Mouse (Mus musculus) G1E (cell line): ENCODE data around the gene Rasa3. TPM values are rescaled to one million over a fixed set of nuclear protein-coding genes. Genes with fewer than 3 reads are reported as not detected.

Experiments
- ATAC-seq: 2 replicates; pipeline ENCODE4 v1.8.0; 2016; ENCODE audit warnings: mild to moderate bottlenecking; ENCODE audit not compliant: insufficient number of reproducible peaks, poor library complexity, low FRiP score, severe bottlenecking; ENCODE audit errors: extremely low read depth
- DNase-seq: peaks from one replicate; pipeline ENCODE4 v3.0.0; 2012; ENCODE audit warnings: low spot score
- H3K27me3 ChIP-seq: 2 replicates; pipeline ENCODE4 v1.6.1; 2012; ENCODE audit warnings: mild to moderate bottlenecking, low read length, inconsistent platforms; ENCODE audit not compliant: insufficient read depth
- H3K36me3 ChIP-seq: replicated peaks from 2 replicates; pipeline ENCODE3; 2012; ENCODE audit warnings: mild to moderate bottlenecking, inconsistent platforms
- H3K4me1 ChIP-seq: 2 replicates; pipeline ENCODE4 v1.6.1; 2012; ENCODE audit warnings: low read depth, low read length, inconsistent platforms, mixed read lengths; ENCODE audit not compliant: insufficient read depth
- H3K4me3 ChIP-seq: 2 replicates; pipeline ENCODE4 v1.5.1; 2012; ENCODE audit warnings: low read depth, mild to moderate bottlenecking, inconsistent platforms, low read length, moderate library complexity, mixed read lengths
- H3K9me3 ChIP-seq: replicated peaks from 2 replicates; pipeline ENCODE4 v1.6.1; 2012; ENCODE audit warnings: inconsistent platforms
- CTCF ChIP-seq: IDR thresholded peaks from 2 replicates; pipeline ENCODE4 v1.5.1; 2012; ENCODE audit warnings: low read depth, low read length, inconsistent platforms, mixed read lengths
- GATA1 ChIP-seq: IDR thresholded peaks from 2 replicates; pipeline ENCODE4 v1.6.1; 2012; ENCODE audit warnings: borderline replicate concordance, low read length, inconsistent platforms, mixed read lengths
- GATA2 ChIP-seq: IDR thresholded peaks from 2 replicates; pipeline ENCODE4 v1.6.1; 2012; ENCODE audit warnings: low read depth, low read length, inconsistent platforms, borderline replicate concordance
- POLR2AphosphoS5 ChIP-seq: IDR thresholded peaks from 2 replicates; pipeline ENCODE4 v1.6.1; 2012; ENCODE audit warnings: low read depth, low read length, inconsistent platforms; ENCODE audit not compliant: insufficient replicate concordance
- TAL1 ChIP-seq: conservative IDR thresholded peaks from 2 replicates; pipeline ENCODE4 v1.6.1; 2012; ENCODE audit warnings: low read depth, low read length, inconsistent platforms, mixed read lengths
- polyA plus RNA-seq: library from polyadenylated mRNA; stranded (reverse); fragments of >175 nt; gene quantifications from 2 replicates; pipeline ENCODE4 v1.2.3, GENCODE M21; 2012
- total RNA-seq, 2 experiments: library from RNA; stranded (forward) in 1 of 2; stranded (reverse) in 1 of 2; fragments of 200-1000 nt in 1 of 2; fragments of >200 nt in 1 of 2; fragmentation: Nextera tagmentation in 1 of 2; gene quantifications; 2 replicates each; pipeline ENCODE4 v1.2.3; 2014 to 2017

Rasa3 gene
- total and polyA plus RNA-seq, 3 experiments = 0.02 to 0.11 TPM; not detected in 1

DNA sequence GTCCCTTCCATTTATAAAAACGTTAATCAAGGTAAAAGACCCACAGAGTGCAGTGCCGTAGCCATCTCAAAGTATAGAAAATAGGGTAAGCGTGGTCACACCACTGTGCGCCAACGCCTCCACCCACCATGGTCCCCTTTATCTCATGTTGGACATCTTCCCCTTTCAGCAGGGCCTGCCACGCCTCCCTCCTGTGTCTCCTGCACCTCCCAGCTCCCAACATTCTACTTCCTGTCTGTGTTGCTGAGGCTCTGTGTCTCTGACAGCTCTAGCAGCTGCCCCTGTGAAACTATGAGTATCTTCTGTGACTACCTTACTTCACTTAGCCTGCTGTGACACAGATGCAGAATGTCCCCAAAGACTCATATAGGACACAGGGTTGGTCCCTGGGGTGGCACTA lies 45.1 kb downstream of the Rasa3 start:
- DNase-seq = no peak
- TF ChIP-seq GATA2 (no peak), CTCF (no peak), POLR2AphosphoS5 (no peak), GATA1 (no peak)
- ATAC-seq = no peak
- H3K36me3 ChIP-seq = no peaks in the 10 kb centered on the region
- 0 out of 2 replicates have a peak, but pooled peaks cover 2% of the 10 kb centered on the region for H3K4me1 ChIP-seq
- H3K9me3 ChIP-seq = no peaks in the 10 kb centered on the region
- no peak overlapping the region for H3K4me3 ChIP-seq
- H3K27me3 ChIP-seq = no peaks in the 10 kb centered on the region; the same call in 1 of the 2 replicates

- Histone ChIP-seq H3K9me3 (no peaks in the 10 kb centered on the region; the same call in 1 of the 2 replicates), H3K4me1 (0 out of 2 replicates have a peak, but pooled peaks cover 2% of the 10 kb centered on the region), H3K27me3 (no peaks in the 10 kb centered on the region; the same call in 1 of the 2 replicates), H3K36me3 (no peaks in the 10 kb centered on the region), H3K4me3 (no peak overlapping the region)
- ATAC-seq (no peak), DNase-seq (no peak)
- TF ChIP-seq GATA2 (no peak), CTCF (no peak), TAL1 (no peak), POLR2AphosphoS5 (no peak), GATA1 (no peak)
These were observed 46.6 kb downstream of the Rasa3 start for GRCm38 (mm10) chr8:13630754-13631153.

- DNase-seq (no peak), ATAC-seq (no peak)
- no peak overlapping the region for H3K4me3 ChIP-seq
- no peaks in the 10 kb centered on the region; the same call in 1 of the 2 replicates for H3K27me3 ChIP-seq
- H3K4me1 ChIP-seq = 0 out of 2 replicates have a peak, but pooled peaks cover 2% of the 10 kb centered on the region
- no peaks in the 10 kb centered on the region; the same call in 1 of the 2 replicates for H3K9me3 ChIP-seq
- TF ChIP-seq GATA2 (no peak), CTCF (no peak), TAL1 (no peak), POLR2AphosphoS5 (no peak), GATA1 (no peak)
- no peaks in the 10 kb centered on the region for H3K36me3 ChIP-seq
These were observed 47.2 kb downstream of the Rasa3 start for GRCm38 (mm10) chr8:13630171-13630570.

- ATAC-seq = no peak
- no peak overlapping the region for H3K4me3 ChIP-seq
These were observed 47.9 kb downstream of the Rasa3 start for GRCm38 (mm10) chr8:13629351-13630090.

DNA sequence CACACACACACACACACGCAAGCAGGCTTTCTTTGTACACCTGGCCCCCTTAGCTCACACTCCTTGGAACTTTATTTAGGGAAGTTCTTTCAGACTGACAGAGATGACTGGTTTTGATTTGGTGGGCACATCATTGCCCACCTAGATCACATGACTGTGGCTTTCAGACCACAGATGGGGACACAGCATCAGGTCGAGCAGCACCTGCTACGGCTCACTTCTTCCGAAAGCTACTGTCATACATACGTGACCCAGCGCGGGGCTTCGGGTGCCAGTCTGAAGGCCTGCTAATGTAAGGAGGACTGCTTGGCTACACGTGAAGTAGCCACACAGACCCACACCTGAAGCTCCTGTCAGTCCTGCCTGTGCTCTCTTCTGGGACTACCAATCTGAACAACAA lies 49.3 kb downstream of the Rasa3 start:
- ATAC-seq (no peak), DNase-seq (no peak)
- no peak for TF ChIP-seq POLR2AphosphoS5
- no peak for TF ChIP-seq TAL1
- TF ChIP-seq GATA1 = no peak
- no peak for TF ChIP-seq CTCF
- no peak for TF ChIP-seq GATA2
- H3K36me3 ChIP-seq = no peaks in the 10 kb centered on the region
- 0 out of 2 replicates have a peak, but pooled peaks cover 2% of the 10 kb centered on the region for H3K4me1 ChIP-seq
- no peaks in the 10 kb centered on the region; the same call in 1 of the 2 replicates for H3K27me3 ChIP-seq
- no peak overlapping the region for H3K4me3 ChIP-seq
- no peaks in the 10 kb centered on the region; the same call in 1 of the 2 replicates for H3K9me3 ChIP-seq

More at GRCm38 (mm10) chr8:13629351-13630090, 47.9 kb downstream of the Rasa3 start:
- H3K4me1 ChIP-seq = 0 out of 2 replicates have a peak, but pooled peaks cover 2% of the 10 kb centered on the region
- TF ChIP-seq TAL1 = no peak
- no peak for DNase-seq
- no peaks in the 10 kb centered on the region; the same call in 1 of the 2 replicates for H3K27me3 ChIP-seq
- no peaks in the 10 kb centered on the region for H3K36me3 ChIP-seq
- no peaks in the 10 kb centered on the region; the same call in 1 of the 2 replicates for H3K9me3 ChIP-seq

GRCm38 (mm10) chr8:13627591-13627990 lies 49.8 kb downstream of the Rasa3 start:
- H3K4me1 ChIP-seq = 0 out of 2 replicates have a peak, but pooled peaks cover 2% of the 10 kb centered on the region
- ATAC-seq = no peak
- DNase-seq = no peak
- H3K27me3 ChIP-seq = no peaks in the 10 kb centered on the region; the same call in 1 of the 2 replicates
- no peaks in the 10 kb centered on the region; the same call in 1 of the 2 replicates for H3K9me3 ChIP-seq
- H3K4me3 ChIP-seq = no peak overlapping the region
- H3K36me3 ChIP-seq = no peaks in the 10 kb centered on the region
- no peak for TF ChIP-seq CTCF
- TF ChIP-seq GATA2 = no peak
- no peak for TF ChIP-seq GATA1
- TF ChIP-seq POLR2AphosphoS5 = no peak
- TF ChIP-seq TAL1 = no peak
